Mouse (Mus musculus) liver, embryonic 14.5 days (tissue): ENCODE measurements around the gene Hnrnpa2b1. TPM values are rescaled to one million over a fixed set of nuclear protein-coding genes. Genes with fewer than 3 reads are reported as not detected.

Experiments used
- ATAC-seq: fragments of 200-750 bp; cut with Nextera tagmentation; 2 replicates; pipeline ENCODE4 v1.8.0; 2017; ENCODE audit warnings: moderate number of reproducible peaks, mild to moderate bottlenecking, moderate library complexity; ENCODE audit not compliant: insufficient read depth
- DNase-seq, 3 experiments: peaks; one replicate each; pipeline ENCODE4 v3.0.0-alpha.2; 2012 to 2013; ENCODE audit warnings: low read depth in 3 of 3, low spot score in 3 of 3
- H3K27ac ChIP-seq: fragments of 300-500 bp; sonication (generic); 2 replicates; pipeline ENCODE4 v1.5.1; 2014; ENCODE audit warnings: moderate library complexity, mild to moderate bottlenecking, control low read depth, inconsistent platforms
- H3K27me3 ChIP-seq: fragments of 300-500 bp; sonication (generic); 2 replicates; pipeline ENCODE4 v1.6.1; 2014; ENCODE audit warnings: mild to moderate bottlenecking, low read length, moderate library complexity; ENCODE audit not compliant: control insufficient read depth, insufficient read depth
- H3K36me3 ChIP-seq: fragments of 300-500 bp; sonication (generic); replicated peaks from 2 replicates; pipeline ENCODE4 v1.6.1; 2014; ENCODE audit warnings: low read depth; ENCODE audit not compliant: control insufficient read depth, insufficient read depth
- H3K4me1 ChIP-seq, 2 experiments: fragments of 200-500 bp in 1 of 2; fragments of 300-500 bp in 1 of 2; sonication (generic) in 1 of 2; replicated peaks; 2 replicates each; pipeline ENCODE4 v1.6.1; 2012 to 2014; ENCODE audit warnings: antibody characterized with exemption in 1 of 2, inconsistent platforms in 1 of 2, low read length in 1 of 2; ENCODE audit not compliant: control insufficient read depth in 2 of 2, insufficient read depth in 2 of 2
- H3K4me2 ChIP-seq: fragments of 300-500 bp; sonication (generic); 2 replicates; pipeline ENCODE4 v1.6.1; 2014; ENCODE audit warnings: low read depth, mild to moderate bottlenecking, control low read depth, moderate library complexity
- H3K4me3 ChIP-seq, 2 experiments: fragments of 200-500 bp in 1 of 2; fragments of 300-500 bp in 1 of 2; sonication (generic) in 1 of 2; 2 replicates each; pipeline ENCODE4 v1.5.1; 2012 to 2014; ENCODE audit warnings: low read depth in 2 of 2, low read length in 2 of 2, mild to moderate bottlenecking in 2 of 2, control low read depth in 1 of 2, inconsistent platforms in 1 of 2, moderate library complexity in 1 of 2; ENCODE audit not compliant: insufficient read depth in 1 of 2
- H3K9ac ChIP-seq: fragments of 300-500 bp; sonication (generic); replicated peaks from 2 replicates; pipeline ENCODE4 v1.6.1; 2014; ENCODE audit warnings: mild to moderate bottlenecking, control low read depth, moderate library complexity
- H3K9me3 ChIP-seq: fragments of 300-500 bp; sonication (generic); 2 replicates; pipeline ENCODE4 v1.6.1; 2016; ENCODE audit warnings: low read length, mixed read lengths; ENCODE audit not compliant: control insufficient read depth
- CTCF ChIP-seq: IDR thresholded peaks from 2 replicates; pipeline ENCODE4 v1.5.1; 2016; ENCODE audit warnings: antibody characterized with exemption, low read depth, control low read depth
- EP300 ChIP-seq: IDR thresholded peaks from 2 replicates; pipeline ENCODE4 v1.6.1; 2016; ENCODE audit warnings: antibody characterized with exemption, low read depth
- WGBS: fragments of 180-500 bp; shearing (Covaris S2); extraction: QIAGEN DNeasy Blood & Tissue Kit; methylation state at CpG from one replicate; pipeline ENCODE4 v1.1.7; 2014; ENCODE audit not compliant: insufficient replicate concordance; 5-methylcytosine and 5-hydroxymethylcytosine counted together
- polyA plus RNA-seq, 2 experiments: library from polyadenylated mRNA; depleted of rRNA in 1 of 2; stranded (reverse) in 1 of 2; unstranded in 1 of 2; fragments of >200 nt; fragmentation: Nextera tagmentation in 1 of 2; extraction: Ambion mirVana in 1 of 2; gene quantifications; 2 replicates each; pipeline versions ENCODE4 v1.2.1 to v1.2.3; 2012 to 2014

Hnrnpa2b1 gene
- polyA plus RNA-seq (2012; rRNA removed) (353 and 684 TPM in 2 replicates), polyA plus RNA-seq (2014; fragmentation: Nextera tagmentation; extraction: Ambion mirVana) (462 and 503 TPM in 2 replicates)

DNA sequence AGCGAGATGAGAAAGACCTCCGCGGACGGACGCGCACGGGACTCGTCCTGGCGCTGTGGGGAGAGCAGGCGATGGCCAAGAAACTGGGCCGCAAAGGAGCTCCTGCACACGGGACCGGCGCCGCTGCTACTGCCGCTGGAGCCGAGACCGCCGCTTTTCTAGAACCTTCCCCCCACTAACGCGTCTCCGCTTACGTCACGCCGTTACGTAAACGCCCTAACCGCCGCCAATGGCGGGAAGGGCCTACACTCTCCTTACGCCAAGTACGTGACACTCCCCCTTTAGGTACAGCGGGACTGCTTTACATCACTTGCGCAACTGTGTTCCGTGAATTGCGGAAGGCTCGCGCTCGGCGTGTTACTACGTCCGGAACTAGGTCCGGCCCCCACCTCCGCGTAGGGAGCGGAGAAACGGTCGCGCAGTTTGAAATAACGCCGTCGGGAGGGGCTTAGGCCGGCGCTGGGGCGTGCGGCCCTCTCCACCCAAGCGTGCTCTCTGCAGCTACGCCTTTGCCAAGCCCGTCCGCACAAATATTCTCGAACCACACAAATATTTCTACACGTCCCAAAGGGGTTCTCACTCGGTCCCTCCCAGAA, at the start of gene Hnrnpa2b1:
Gene Hnrnpa2b1 (minus strand): TSS at position 180 of the 596 bp plus-strand sequence.
- H3K4me3 ChIP-seq: peak within 1 kb of the TSS; percentile 85 to 100
- under 1% methylated on average over 63 of the region's 63 CpGs for WGBS
- ATAC-seq (peak; percentile 89), DNase-seq (peak; percentile 98)
- no peaks in the 10 kb centered on the region for H3K9me3 ChIP-seq
- peak within 1 kb of the TSS; percentile 100 for H3K9ac ChIP-seq
- TF ChIP-seq CTCF (no peak), EP300 (peak; percentile 91)
- H3K4me1 ChIP-seq: peaks cover 12 to 18% of the 10 kb centered on the region in 2 experiments
- no peaks in the 10 kb centered on the region for H3K27me3 ChIP-seq
- H3K4me2 ChIP-seq: peak within 1 kb of the TSS; percentile 85
- H3K36me3 ChIP-seq: peaks cover 54% of the 10 kb centered on the region
- peak within 1 kb of the TSS; percentile 97 for H3K27ac ChIP-seq

GRCm38 (mm10) chr6:51514860-51515259, 45.2 kb upstream of the Hnrnpa2b1 start:
- Histone ChIP-seq H3K36me3 (no peaks in the 10 kb centered on the region), H3K4me1 (no peaks in the 10 kb centered on the region; a peak in 1 of 4 replicates), H3K9me3 (no peaks in the 10 kb centered on the region), H3K27ac (no peak overlapping the region), H3K9ac (no peak overlapping the region), H3K27me3 (no peaks in the 10 kb centered on the region), H3K4me2 (no peak overlapping the region), H3K4me3 (no peak overlapping the region)
- TF ChIP-seq EP300: no peak
- TF ChIP-seq CTCF: no peak
- DNase-seq (no peak), ATAC-seq (no peak)
- 78% methylated on average over 7 of the region's 7 CpGs for WGBS

- Histone ChIP-seq H3K27ac (no peak overlapping the region), H3K4me2 (no peak overlapping the region), H3K9ac (no peak overlapping the region), H3K4me3 (no peak overlapping the region), H3K9me3 (no peaks in the 10 kb centered on the region), H3K36me3 (no peaks in the 10 kb centered on the region), H3K4me1 (peaks cover 0 to 2% of the 10 kb centered on the region in 2 experiments; a peak in 1 of 4 replicates), H3K27me3 (no peaks in the 10 kb centered on the region)
- TF ChIP-seq EP300 (no peak), CTCF (no peak)
- DNase-seq (no peak), ATAC-seq (no peak)
- WGBS: 47% methylated on average over 3 of the region's 3 CpGs
These were observed 44.1 kb upstream of the Hnrnpa2b1 start for GRCm38 (mm10) chr6:51513745-51514144.

DNA sequence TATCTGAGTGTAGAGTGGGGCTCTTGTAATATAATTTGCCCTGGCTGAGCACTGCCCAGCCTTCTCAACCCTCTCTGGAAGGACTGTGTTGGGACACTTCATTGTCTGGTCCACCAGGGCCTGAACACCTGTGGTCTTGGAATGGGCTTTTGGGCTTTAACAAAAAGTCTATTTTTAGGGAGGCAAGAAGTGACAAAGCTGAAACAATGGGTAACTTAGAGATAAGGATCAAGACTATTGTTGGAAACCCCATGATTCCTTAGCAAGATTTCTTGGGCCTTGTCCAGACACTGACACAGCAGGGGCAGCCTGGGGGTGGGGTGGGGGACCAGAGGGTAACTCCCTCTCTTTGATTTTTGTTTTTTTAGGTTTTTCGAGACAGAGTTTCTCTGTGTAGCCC, 41.3 kb upstream of the Hnrnpa2b1 start:
- peaks cover 0 to 2% of the 10 kb centered on the region in 2 experiments; a peak in 1 of 4 replicates for H3K4me1 ChIP-seq
- H3K27me3 ChIP-seq: no peaks in the 10 kb centered on the region
- H3K4me2 ChIP-seq: no peak overlapping the region
- no peak overlapping the region for H3K4me3 ChIP-seq
- ATAC-seq (no peak), DNase-seq (no peak)
- no peak overlapping the region for H3K27ac ChIP-seq
- H3K9ac ChIP-seq: no peak overlapping the region
- 33% methylated on average over 1 of the region's 1 CpGs for WGBS
- no peaks in the 10 kb centered on the region for H3K36me3 ChIP-seq
- TF ChIP-seq EP300: no peak
- TF ChIP-seq CTCF: no peak
- no peaks in the 10 kb centered on the region for H3K9me3 ChIP-seq

- Histone ChIP-seq H3K4me3 (no peak overlapping the region), H3K4me1 (peaks cover 0 to 2% of the 10 kb centered on the region in 2 experiments; a peak in 1 of 4 replicates), H3K36me3 (no peaks in the 10 kb centered on the region), H3K4me2 (peak overlapping the region; percentile 22; the same call in 1 of the 2 replicates), H3K27me3 (no peaks in the 10 kb centered on the region), H3K9me3 (no peaks in the 10 kb centered on the region), H3K27ac (no peak overlapping the region), H3K9ac (no peak overlapping the region)
- 21% methylated on average over 5 of the region's 5 CpGs for WGBS
- ATAC-seq (no peak), DNase-seq (peak in 2 of 3 experiments; percentile 28 to 38)
- TF ChIP-seq EP300 (no peak), CTCF (peak; percentile 70)
These were observed 40.4 kb upstream of the Hnrnpa2b1 start for GRCm38 (mm10) chr6:51510094-51510493.
